Mouse (Mus musculus): ENCODE results near the gene Mras.

Mras gene

GRCm38 (mm10) chr9:99411785-99412184 is 25.4 kb downstream of the Mras start:
- no peak for DNase-seq (ENCODE audit: low read depth)

- no peak for DNase-seq (ENCODE audit: low read depth)
Measured at GRCm38 (mm10) chr9:99411093-99411492, 26.1 kb downstream of the Mras start.

GRCm38 (mm10) chr9:99409280-99409679 is 27.9 kb downstream of the Mras start:
- DNase-seq (ENCODE audit: low read depth): no peak

- DNase-seq (ENCODE audit: low read depth): no peak
Measured at GRCm38 (mm10) chr9:99401288-99401974, 35.8 kb downstream of the Mras start.

- no peak for DNase-seq (ENCODE audit: low read depth)
Measured at GRCm38 (mm10) chr9:99400781-99401180, 36.4 kb downstream of the Mras start.

- no peak for DNase-seq (ENCODE audit: low read depth)
Measured at GRCm38 (mm10) chr9:99397056-99397815, 39.9 kb downstream of the Mras start.

- no peak for DNase-seq (ENCODE audit: low read depth)
Measured at GRCm38 (mm10) chr9:99394366-99394765, 42.8 kb downstream of the Mras start.

- DNase-seq (ENCODE audit: low read depth): no peak
Measured at GRCm38 (mm10) chr9:99393146-99393545, 44.0 kb downstream of the Mras start.

- peak; percentile 27 for DNase-seq (ENCODE audit: low read depth)
Measured at GRCm38 (mm10) chr9:99391557-99391956, 45.6 kb downstream of the Mras start.

- DNase-seq (ENCODE audit: low read depth): no peak
Measured at GRCm38 (mm10) chr9:99390716-99391115, 46.5 kb downstream of the Mras start.

- DNase-seq (ENCODE audit: low read depth): no peak
Measured at GRCm38 (mm10) chr9:99390201-99390600, 47.0 kb downstream of the Mras start.

GRCm38 (mm10) chr9:99389506-99389905 is 47.7 kb downstream of the Mras start:
- no peak for DNase-seq (ENCODE audit: low read depth)

GRCm38 (mm10) chr9:99388856-99389255 is 48.3 kb downstream of the Mras start:
- DNase-seq (ENCODE audit: low read depth): no peak

- DNase-seq (ENCODE audit: low read depth): no peak
Measured at GRCm38 (mm10) chr9:99388078-99388477, 49.1 kb downstream of the Mras start.

GRCm38 (mm10) chr9:99382556-99382955 is 54.6 kb downstream of the Mras start:
- DNase-seq (ENCODE audit: low read depth): no peak

GRCm38 (mm10) chr9:99379194-99379593 is 58.0 kb downstream of the Mras start:
- DNase-seq (ENCODE audit: low read depth): no peak

GRCm38 (mm10) chr9:99376591-99377418 is 60.4 kb downstream of the Mras start:
- DNase-seq (ENCODE audit: low read depth): peak; percentile 58

GRCm38 (mm10) chr9:99368431-99368830 is 68.8 kb downstream of the Mras start:
- DNase-seq (ENCODE audit: low read depth): no peak

GRCm38 (mm10) chr9:99365906-99366305 is 71.3 kb downstream of the Mras start:
- no peak for DNase-seq (ENCODE audit: low read depth)

- DNase-seq (ENCODE audit: low read depth): no peak
Measured at GRCm38 (mm10) chr9:99363076-99363475, 74.1 kb downstream of the Mras start.

- no peak for DNase-seq (ENCODE audit: low read depth)
Measured at GRCm38 (mm10) chr9:99361946-99362345, 75.2 kb downstream of the Mras start.

- no peak for DNase-seq (ENCODE audit: low read depth)
Measured at GRCm38 (mm10) chr9:99359012-99359411, 78.2 kb downstream of the Mras start.

Measured in 416B (cell line).